Mouse (Mus musculus) heart, embryonic 14.5 days (tissue): ENCODE measurements around the gene Vps45. TPM values are rescaled to one million over a fixed set of nuclear protein-coding genes. Genes with fewer than 3 reads are reported as not detected.
A peak's percentile ranks its signal among the peaks of the same experiment; 100 is the strongest.

Source experiments
- ATAC-seq: fragments of 200-750 bp; cut with Nextera tagmentation; 2 replicates; pipeline ENCODE4 v1.8.0; 2017; ENCODE audit warnings: low read depth, moderate TSS enrichment; ENCODE audit not compliant: insufficient number of reproducible peaks, insufficient read depth, low FRiP score
- H3K27ac ChIP-seq, 2 experiments: fragments of 200-500 bp in 1 of 2; fragments of 300-500 bp in 1 of 2; sonication (generic) in 1 of 2; replicated peaks in 1 of 2; 2 replicates each; pipeline ENCODE4 v1.5.1; 2012 to 2014; ENCODE audit warnings: low read depth in 2 of 2, low read length in 2 of 2, control low read depth in 1 of 2, mild to moderate bottlenecking in 1 of 2, mixed read lengths in 1 of 2; ENCODE audit not compliant: control insufficient read depth in 1 of 2, insufficient read depth in 1 of 2
- H3K27me3 ChIP-seq: fragments of 300-500 bp; sonication (generic); 2 replicates; pipeline ENCODE4 v1.6.1; 2014; ENCODE audit warnings: mild to moderate bottlenecking, low read length, control low read depth; ENCODE audit not compliant: control insufficient read depth, insufficient read depth
- H3K36me3 ChIP-seq: fragments of 300-500 bp; sonication (generic); 2 replicates; pipeline ENCODE4 v1.6.1; 2014; ENCODE audit warnings: mild to moderate bottlenecking, control low read depth, low read length, mixed read lengths; ENCODE audit not compliant: control insufficient read depth, insufficient read depth
- H3K4me1 ChIP-seq, 2 experiments: fragments of 200-500 bp in 1 of 2; fragments of 300-500 bp in 1 of 2; sonication (generic) in 1 of 2; 2 replicates each; pipeline ENCODE4 v1.6.1; 2012 to 2014; ENCODE audit warnings: low read length in 2 of 2, control low read depth in 1 of 2, mixed read lengths in 1 of 2; ENCODE audit not compliant: control insufficient read depth in 2 of 2, insufficient read depth in 2 of 2
- H3K4me2 ChIP-seq: fragments of 300-500 bp; sonication (generic); 2 replicates; pipeline ENCODE4 v1.6.1; 2014; ENCODE audit warnings: mild to moderate bottlenecking, low read length
- H3K4me3 ChIP-seq, 2 experiments: fragments of 200-500 bp in 1 of 2; fragments of 300-500 bp in 1 of 2; sonication (generic) in 1 of 2; 2 replicates each; pipeline ENCODE4 v1.5.1; 2012 to 2014; ENCODE audit warnings: low read length in 2 of 2, mild to moderate bottlenecking in 2 of 2, control low read depth in 1 of 2, low read depth in 1 of 2, moderate library complexity in 1 of 2; ENCODE audit not compliant: control insufficient read depth in 1 of 2, insufficient read depth in 1 of 2
- H3K9ac ChIP-seq: fragments of 300-500 bp; sonication (generic); 2 replicates; pipeline ENCODE4 v1.6.1; 2014; ENCODE audit warnings: mild to moderate bottlenecking, low read length
- H3K9me3 ChIP-seq: fragments of 300-500 bp; sonication (generic); 2 replicates; pipeline ENCODE4 v1.6.1; 2016; ENCODE audit warnings: low read length, control low read depth; ENCODE audit not compliant: control insufficient read depth
- WGBS: fragments of 180-500 bp; shearing (Covaris S2); extraction: QIAGEN DNeasy Blood & Tissue Kit; methylation state at CpG from one replicate; pipeline ENCODE4 v1.1.7; 2014; 5-methylcytosine and 5-hydroxymethylcytosine counted together
- polyA plus RNA-seq: library from polyadenylated mRNA; unstranded; fragments of >200 nt; fragmentation: Nextera tagmentation; extraction: Ambion mirVana; gene quantifications from 2 replicates; pipeline ENCODE4 v1.2.1, GENCODE M21; 2014

Gene Vps45
- polyA plus RNA-seq = 22.8 and 24.4 TPM in 2 replicates

- Histone ChIP-seq H3K9me3 (no peaks in the 10 kb centered on the region), H3K4me1 (0 out of 4 replicates have a peak, but pooled peaks cover 0 to 2% of the 10 kb centered on the region in 2 experiments), H3K27ac (peak within 1 kb of the TSS; percentile 74 to 88), H3K36me3 (peaks cover 6% of the 10 kb centered on the region; the same call in 1 of the 2 replicates), H3K4me3 (peak within 1 kb of the TSS; percentile 65 to 75), H3K4me2 (peak within 1 kb of the TSS; percentile 95), H3K9ac (peak within 1 kb of the TSS; percentile 85), H3K27me3 (no peaks in the 10 kb centered on the region)
- WGBS = 2% methylated on average over 18 of the region's 18 CpGs
- ATAC-seq = peak; percentile 55; the same call in 1 of the 2 replicates
These were observed at the start of gene Vps45 for GRCm38 (mm10) chr3:96058231-96058896. Gene Vps45, minus strand, starts transcription at chr3:96058466.

- Histone ChIP-seq H3K27me3 (no peaks in the 10 kb centered on the region), H3K36me3 (peaks cover 6% of the 10 kb centered on the region; the same call in 1 of the 2 replicates), H3K27ac (no peak overlapping the region), H3K9me3 (no peaks in the 10 kb centered on the region), H3K4me1 (peaks cover 7 to 22% of the 10 kb centered on the region in 2 experiments), H3K4me2 (peak overlapping the region; percentile 82), H3K9ac (0 out of 2 replicates have a peak overlapping the region, but pooled peaks have one; percentile 96), H3K4me3 (peak overlapping the region in 1 of 2 experiments; percentile 92; a peak in 1 of 4 replicates)
- WGBS = 83% methylated on average over 4 of the region's 4 CpGs
- ATAC-seq = no peak
These were observed 47.9 kb upstream of the Vps45 start for GRCm38 (mm10) chr3:96106151-96106550.

- 4% methylated on average over 10 of the region's 10 CpGs for WGBS
- H3K27ac ChIP-seq = peak overlapping the region; percentile 90 to 95
- H3K4me1 ChIP-seq = peaks cover 7 to 22% of the 10 kb centered on the region in 2 experiments
- peak overlapping the region; percentile 86 to 92 for H3K4me3 ChIP-seq
- H3K9ac ChIP-seq = peak overlapping the region; percentile 96
- no peaks in the 10 kb centered on the region for H3K27me3 ChIP-seq
- H3K36me3 ChIP-seq = peaks cover 6% of the 10 kb centered on the region; the same call in 1 of the 2 replicates
- no peak for ATAC-seq
- H3K9me3 ChIP-seq = no peaks in the 10 kb centered on the region
- H3K4me2 ChIP-seq = peak overlapping the region; percentile 82
These were observed 47.0 kb upstream of the Vps45 start for GRCm38 (mm10) chr3:96105232-96105747.

GRCm38 (mm10) chr3:96104261-96105065 is 46.2 kb upstream of the Vps45 start, which contains the start of gene Otud7b:
Gene Otud7b, plus strand, starts transcription at chr3:96104527.
- Histone ChIP-seq H3K36me3 (peaks cover 6% of the 10 kb centered on the region; the same call in 1 of the 2 replicates), H3K27me3 (no peaks in the 10 kb centered on the region), H3K9me3 (no peaks in the 10 kb centered on the region), H3K4me2 (peak within 1 kb of the TSS; percentile 82), H3K4me3 (peak within 1 kb of the TSS; percentile 86 to 92), H3K27ac (peak within 1 kb of the TSS; percentile 90 to 95), H3K4me1 (peaks cover 7 to 22% of the 10 kb centered on the region in 2 experiments), H3K9ac (peak within 1 kb of the TSS; percentile 96)
- WGBS = under 1% methylated on average over 77 of the region's 84 CpGs
- peak; percentile 92 for ATAC-seq

- no peak for ATAC-seq
- Histone ChIP-seq H3K4me3 (peak overlapping the region; percentile 79 to 92), H3K27ac (peak overlapping the region; percentile 90 to 95), H3K4me1 (peaks cover 7 to 23% of the 10 kb centered on the region in 2 experiments), H3K9me3 (no peaks in the 10 kb centered on the region), H3K4me2 (peak overlapping the region; percentile 82), H3K27me3 (no peaks in the 10 kb centered on the region), H3K9ac (peak overlapping the region; percentile 96), H3K36me3 (no peaks in the 10 kb centered on the region; the same call in 1 of the 2 replicates)
- WGBS = under 1% methylated on average over 8 of the region's 8 CpGs
These were observed 45.6 kb upstream of the Vps45 start for GRCm38 (mm10) chr3:96103901-96104260.

- Histone ChIP-seq H3K27ac (no peak overlapping the region), H3K27me3 (no peaks in the 10 kb centered on the region), H3K4me1 (peaks cover 11 to 30% of the 10 kb centered on the region in 2 experiments), H3K4me2 (peak overlapping the region; percentile 59), H3K9ac (peak overlapping the region; percentile 52), H3K4me3 (peak overlapping the region; percentile 33), H3K36me3 (no peaks in the 10 kb centered on the region; the same call in 1 of the 2 replicates), H3K9me3 (no peaks in the 10 kb centered on the region)
- WGBS = 17% methylated on average over 14 of the region's 14 CpGs
- ATAC-seq = no peak
These were observed 44.0 kb upstream of the Vps45 start for GRCm38 (mm10) chr3:96102100-96102872.
